Mouse (Mus musculus): Measurements from ENCODE around the gene Spint3.

The Spint3 gene

DNA sequence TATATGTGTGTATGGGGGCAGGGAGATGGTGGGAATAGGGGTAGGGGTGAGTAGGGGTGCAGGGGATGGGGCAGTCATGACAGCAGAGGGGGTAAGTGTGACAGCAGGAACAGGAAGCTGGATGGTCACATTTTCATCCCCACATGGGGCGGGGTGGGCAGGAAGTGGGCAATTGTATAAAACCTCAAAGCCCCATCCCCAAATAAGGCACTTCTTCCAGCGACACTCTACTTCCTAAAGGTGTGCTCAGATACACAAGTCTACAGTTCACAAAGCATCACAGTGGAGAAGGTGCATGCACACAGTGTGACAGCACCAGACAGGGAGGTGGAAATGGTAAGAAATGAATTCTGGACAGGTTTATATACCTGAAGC is 22.4 kb downstream of the Spint3 start:
- DNase-seq (ENCODE audit: low read depth, low spot score): no peak

- no peak for DNase-seq (ENCODE audit: low read depth, low spot score)
Observed at GRCm38 (mm10) chr2:164549963-164550894, 23.0 kb downstream of the Spint3 start.

GRCm38 (mm10) chr2:164549338-164549737 is 23.9 kb downstream of the Spint3 start:
- no peak for DNase-seq (ENCODE audit: low read depth, low spot score)

- no peak for DNase-seq (ENCODE audit: low read depth, low spot score)
Observed at GRCm38 (mm10) chr2:164544454-164545097, 28.7 kb downstream of the Spint3 start.

GRCm38 (mm10) chr2:164543745-164544144 is 29.5 kb downstream of the Spint3 start:
- no peak for DNase-seq (ENCODE audit: low read depth, low spot score)

- DNase-seq (ENCODE audit: low read depth, low spot score): peak; percentile 57
Observed at GRCm38 (mm10) chr2:164542598-164542997, 30.7 kb downstream of the Spint3 start.

- no peak for DNase-seq (ENCODE audit: low read depth, low spot score)
Observed at GRCm38 (mm10) chr2:164542132-164542531, 31.1 kb downstream of the Spint3 start.

GRCm38 (mm10) chr2:164540652-164541427 is 32.4 kb downstream of the Spint3 start:
- DNase-seq (ENCODE audit: low read depth, low spot score): no peak

DNA sequence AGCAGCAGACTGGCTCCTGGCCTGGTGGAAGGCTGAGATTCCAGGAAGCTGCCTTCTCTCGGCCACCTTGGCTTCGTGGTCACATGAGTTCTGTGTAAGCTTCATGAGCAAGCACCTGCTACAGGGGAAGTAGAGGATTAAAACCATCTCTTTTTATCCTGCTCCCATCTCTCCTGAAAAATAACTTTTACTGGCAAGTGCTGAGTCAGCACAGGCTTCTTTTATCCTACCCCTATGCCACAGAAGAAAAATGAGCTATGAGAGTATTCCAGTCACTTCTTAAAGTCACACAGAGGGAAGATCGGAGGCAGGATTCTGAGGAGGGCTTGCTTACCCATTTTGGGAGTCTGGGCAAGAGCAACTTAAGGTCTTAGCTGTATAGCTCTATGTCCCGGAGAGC is 36.3 kb downstream of the Spint3 start:
- DNase-seq (ENCODE audit: low read depth, low spot score): no peak

GRCm38 (mm10) chr2:164534315-164534714 is 38.9 kb downstream of the Spint3 start:
- no peak for DNase-seq (ENCODE audit: low read depth, low spot score)

- DNase-seq (ENCODE audit: low read depth, low spot score): peak; percentile 77
Observed at GRCm38 (mm10) chr2:164531169-164531568, 42.1 kb downstream of the Spint3 start.

DNA sequence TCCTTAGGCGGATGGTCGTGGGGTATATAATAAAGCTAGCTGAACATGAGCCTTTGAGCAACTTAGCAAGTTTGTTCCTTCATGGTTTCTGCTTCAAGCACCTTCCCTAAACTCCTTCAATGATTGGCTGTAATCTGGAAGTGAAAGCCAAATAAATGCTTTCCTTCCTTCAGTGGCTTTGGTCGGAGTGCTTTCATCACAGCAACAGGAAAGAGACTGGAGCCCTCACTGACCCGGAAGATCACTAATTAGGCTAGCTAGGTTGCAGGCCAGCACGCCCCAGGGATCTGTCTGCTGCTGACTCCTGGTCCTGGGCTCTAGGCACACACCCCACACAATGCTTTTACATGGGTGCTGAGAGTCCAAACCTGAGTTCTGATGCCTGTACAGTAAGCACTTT is 44.7 kb downstream of the Spint3 start:
- no peak for DNase-seq (ENCODE audit: low read depth, low spot score)

DNA sequence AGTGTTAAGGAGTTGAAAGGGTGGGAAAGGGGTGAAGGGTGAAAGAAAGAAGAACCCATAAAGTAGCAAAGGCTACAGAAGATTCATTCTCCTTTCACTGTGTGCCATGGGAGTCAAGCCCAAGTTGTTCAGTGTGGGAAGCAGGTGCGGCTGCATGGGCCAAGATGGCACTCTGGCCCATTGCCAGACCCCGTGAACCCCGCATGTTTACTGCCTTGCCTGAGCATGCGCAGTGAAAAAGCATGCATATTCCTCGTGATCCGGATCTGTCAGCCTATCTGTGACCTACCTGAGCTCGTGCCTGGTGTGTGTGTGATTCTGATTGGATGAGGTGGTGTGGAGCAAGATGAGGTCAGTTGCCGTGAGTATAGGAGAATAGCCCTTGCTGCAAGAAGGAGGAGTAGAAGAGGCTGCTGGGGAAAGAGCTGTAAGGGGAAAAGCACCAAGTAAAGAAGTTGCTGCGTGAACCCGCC is 49.9 kb downstream of the Spint3 start:
- peak; percentile 67 for DNase-seq (ENCODE audit: low read depth, low spot score)

DNA sequence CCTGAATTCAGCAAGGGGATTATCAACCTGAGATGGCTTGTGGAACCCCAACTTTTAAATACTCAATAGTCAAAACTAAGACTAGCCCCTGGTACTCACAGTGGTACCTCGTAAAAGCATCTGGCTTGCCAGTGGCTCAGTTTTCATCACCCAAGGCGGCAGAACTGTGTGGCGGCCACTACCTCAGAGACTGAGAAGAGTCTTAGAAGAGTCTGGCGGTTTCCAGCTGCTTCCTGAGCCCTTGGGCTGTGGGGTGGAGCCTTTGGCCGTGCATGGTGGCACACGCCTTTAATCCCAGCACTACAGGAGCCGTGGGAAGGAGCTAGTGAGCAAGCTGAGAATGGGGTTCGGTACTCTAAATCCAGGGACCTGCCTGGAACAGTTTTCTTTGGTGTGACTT is 51.0 kb downstream of the Spint3 start:
- DNase-seq (ENCODE audit: low read depth, low spot score): no peak

GRCm38 (mm10) chr2:164521841-164522240 is 51.4 kb downstream of the Spint3 start:
- peak; percentile 94 for DNase-seq (ENCODE audit: low read depth, low spot score)

DNA sequence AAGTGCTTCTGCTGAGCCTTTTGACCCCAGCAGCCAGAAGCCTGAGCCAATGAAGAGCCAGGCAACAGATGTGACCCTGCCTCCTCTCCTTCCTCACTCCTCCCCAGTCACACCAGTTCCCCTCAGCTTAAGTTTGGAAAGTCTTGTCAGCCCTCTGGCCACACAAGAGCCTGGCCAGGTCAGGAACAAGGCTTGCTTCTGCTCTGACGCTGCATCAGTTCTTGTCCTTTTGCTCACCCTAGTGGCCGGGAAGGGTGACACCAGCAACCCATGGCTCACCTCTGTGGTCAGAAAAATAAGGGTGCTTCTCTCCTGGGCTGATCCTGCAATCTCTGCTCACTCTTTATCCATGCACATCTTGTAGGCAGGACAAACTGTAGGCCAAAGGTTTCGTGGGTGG is 52.5 kb downstream of the Spint3 start:
- peak; percentile 61 for DNase-seq (ENCODE audit: low read depth, low spot score)

Data from R1 (cell line).